Mouse (Mus musculus): ENCODE data around the gene Nfia.

- no peak for TF ChIP-seq CTCF (IDR thresholded peaks at IDR 0.05; ENCODE audit: control insufficient read depth, insufficient read depth, insufficient replicate concordance, low read depth, low read length)
- no peak for TF ChIP-seq POLR2A (IDR thresholded peaks at IDR 0.05; ENCODE audit: control insufficient read depth, low read depth, low read length)
Measured at GRCm38 (mm10) chr4:97844899-97845298, 72.4 kb downstream of the Nfia start.
